Mouse (Mus musculus) limb, embryonic 10.5 days (tissue): ENCODE results near the gene Slc2a1. TPM values are rescaled to one million over a fixed set of nuclear protein-coding genes. Genes with fewer than 3 reads are reported as not detected.

Source experiments
- DNase-seq: peaks from one replicate; pipeline ENCODE4 v3.0.0-alpha.2; 2017; ENCODE audit warnings: low spot score
- H3K27ac ChIP-seq: fragments of 300-500 bp; sonication (generic); 2 replicates; pipeline ENCODE4 v1.5.1; 2016; ENCODE audit warnings: mild to moderate bottlenecking
- H3K27me3 ChIP-seq: fragments of 300-500 bp; sonication (generic); 2 replicates; pipeline ENCODE4 v1.6.1; 2016; ENCODE audit warnings: low read depth, mild to moderate bottlenecking; ENCODE audit not compliant: poor library complexity, severe bottlenecking
- H3K36me3 ChIP-seq: fragments of 300-500 bp; sonication (generic); 2 replicates; pipeline ENCODE4 v1.6.1; 2016; ENCODE audit warnings: mild to moderate bottlenecking, moderate library complexity
- H3K4me1 ChIP-seq: fragments of 300-500 bp; sonication (generic); 2 replicates; pipeline ENCODE4 v1.6.1; 2016
- H3K4me3 ChIP-seq: fragments of 300-500 bp; sonication (generic); 2 replicates; pipeline ENCODE4 v1.5.1; 2016; ENCODE audit warnings: mild to moderate bottlenecking, moderate library complexity
- H3K9me3 ChIP-seq: fragments of 300-500 bp; sonication (generic); replicated peaks from 2 replicates; pipeline ENCODE4 v1.6.1; 2016; ENCODE audit warnings: mild to moderate bottlenecking
- WGBS: fragments of 180-500 bp; shearing (Covaris S2); methylation state at CpG from one replicate; pipeline ENCODE4 v1.1.7; 2016; 5-methylcytosine and 5-hydroxymethylcytosine counted together
- polyA plus RNA-seq: library from polyadenylated mRNA; unstranded; fragments of >200 nt; fragmentation: Nextera tagmentation; extraction: Ambion mirVana; gene quantifications from 2 replicates; pipeline ENCODE4 v1.2.1, GENCODE M21; 2016

Gene Slc2a1
- polyA plus RNA-seq, 1 experiment from 2014 or later: 110 TPM

GRCm38 (mm10) chr4:119076336-119076735 lies 32.2 kb upstream of the Slc2a1 start:
- Histone ChIP-seq H3K4me3 (no peak overlapping the region), H3K36me3 (no peaks in the 10 kb centered on the region), H3K9me3 (no peaks in the 10 kb centered on the region), H3K27ac (peak overlapping the region; percentile 50; the same call in 1 of the 2 replicates), H3K27me3 (peaks cover 27% of the 10 kb centered on the region), H3K4me1 (peaks cover 60% of the 10 kb centered on the region)
- 74% methylated on average over 11 of the region's 11 CpGs for WGBS
- no peak for DNase-seq

- Histone ChIP-seq H3K4me1 (peaks cover 51% of the 10 kb centered on the region), H3K9me3 (no peaks in the 10 kb centered on the region), H3K27me3 (peaks cover 19% of the 10 kb centered on the region), H3K4me3 (no peak overlapping the region), H3K36me3 (no peaks in the 10 kb centered on the region), H3K27ac (no peak overlapping the region)
- 59% methylated on average over 13 of the region's 13 CpGs for WGBS
- DNase-seq: no peak
Observed at GRCm38 (mm10) chr4:119077084-119077682, 31.3 kb upstream of the Slc2a1 start.

- no peak for DNase-seq
- 94% methylated on average over 6 of the region's 6 CpGs for WGBS
- Histone ChIP-seq H3K27ac (no peak overlapping the region), H3K9me3 (no peaks in the 10 kb centered on the region), H3K4me3 (no peak overlapping the region), H3K27me3 (no peaks in the 10 kb centered on the region), H3K4me1 (peaks cover 24% of the 10 kb centered on the region), H3K36me3 (no peaks in the 10 kb centered on the region)
Observed at GRCm38 (mm10) chr4:119079928-119080327, 28.6 kb upstream of the Slc2a1 start.

GRCm38 (mm10) chr4:119082740-119083231 lies 25.7 kb upstream of the Slc2a1 start:
- Histone ChIP-seq H3K4me1 (peaks cover 7% of the 10 kb centered on the region), H3K27ac (no peak overlapping the region), H3K9me3 (no peaks in the 10 kb centered on the region), H3K36me3 (no peaks in the 10 kb centered on the region), H3K27me3 (no peaks in the 10 kb centered on the region), H3K4me3 (no peak overlapping the region)
- DNase-seq: no peak
- WGBS: 78% methylated on average over 3 of the region's 3 CpGs

- Histone ChIP-seq H3K9me3 (no peaks in the 10 kb centered on the region), H3K36me3 (no peaks in the 10 kb centered on the region), H3K4me3 (no peak overlapping the region), H3K4me1 (peaks cover 21% of the 10 kb centered on the region), H3K27ac (peak overlapping the region; percentile 44), H3K27me3 (no peaks in the 10 kb centered on the region)
- WGBS: 24% methylated on average over 2 of the region's 2 CpGs
- no peak for DNase-seq
Observed at GRCm38 (mm10) chr4:119088424-119088823, 20.1 kb upstream of the Slc2a1 start.

- H3K4me3 ChIP-seq: no peak overlapping the region
- no peak for DNase-seq
- peaks cover 18% of the 10 kb centered on the region for H3K4me1 ChIP-seq
- no peaks in the 10 kb centered on the region for H3K36me3 ChIP-seq
- H3K9me3 ChIP-seq: no peaks in the 10 kb centered on the region
- WGBS: 63% methylated on average over 7 of the region's 7 CpGs
- no peaks in the 10 kb centered on the region for H3K27me3 ChIP-seq
- H3K27ac ChIP-seq: no peak overlapping the region
Observed at GRCm38 (mm10) chr4:119093890-119094289, 14.6 kb upstream of the Slc2a1 start.

GRCm38 (mm10) chr4:119094987-119095386 lies 13.5 kb upstream of the Slc2a1 start:
- Histone ChIP-seq H3K4me3 (no peak overlapping the region), H3K4me1 (peaks cover 15% of the 10 kb centered on the region), H3K27me3 (no peaks in the 10 kb centered on the region), H3K36me3 (no peaks in the 10 kb centered on the region), H3K27ac (0 out of 2 replicates have a peak overlapping the region, but pooled peaks have one; percentile 5), H3K9me3 (no peaks in the 10 kb centered on the region)
- WGBS: 23% methylated on average over 4 of the region's 4 CpGs
- no peak for DNase-seq

- Histone ChIP-seq H3K9me3 (no peaks in the 10 kb centered on the region), H3K4me1 (peaks cover 15% of the 10 kb centered on the region), H3K27me3 (no peaks in the 10 kb centered on the region), H3K4me3 (no peak overlapping the region), H3K27ac (no peak overlapping the region), H3K36me3 (no peaks in the 10 kb centered on the region)
- 77% methylated on average over 3 of the region's 3 CpGs for WGBS
- no peak for DNase-seq
Observed at GRCm38 (mm10) chr4:119096401-119096800, 12.1 kb upstream of the Slc2a1 start.

- Histone ChIP-seq H3K4me3 (no peak overlapping the region), H3K9me3 (no peaks in the 10 kb centered on the region)
- 91% methylated on average over 4 of the region's 4 CpGs for WGBS
Observed at GRCm38 (mm10) chr4:119097421-119097820, 11.1 kb upstream of the Slc2a1 start.

GRCm38 (mm10) chr4:119098216-119099210 lies 10.0 kb upstream of the Slc2a1 start:
- peaks cover 20% of the 10 kb centered on the region for H3K4me1 ChIP-seq
- H3K9me3 ChIP-seq: no peaks in the 10 kb centered on the region
- no peak overlapping the region for H3K27ac ChIP-seq
- no peaks in the 10 kb centered on the region for H3K27me3 ChIP-seq
- H3K4me3 ChIP-seq: no peak overlapping the region
- no peak for DNase-seq
- no peaks in the 10 kb centered on the region for H3K36me3 ChIP-seq
- WGBS: 77% methylated on average over 8 of the region's 8 CpGs

More at GRCm38 (mm10) chr4:119097421-119097820, 11.1 kb upstream of the Slc2a1 start:
- no peaks in the 10 kb centered on the region for H3K36me3 ChIP-seq
- H3K27me3 ChIP-seq: no peaks in the 10 kb centered on the region
- DNase-seq: no peak
- peaks cover 17% of the 10 kb centered on the region for H3K4me1 ChIP-seq
- no peak overlapping the region for H3K27ac ChIP-seq

- no peaks in the 10 kb centered on the region for H3K36me3 ChIP-seq
- 83% methylated on average over 3 of the region's 3 CpGs for WGBS
- peaks cover 21% of the 10 kb centered on the region for H3K4me1 ChIP-seq
- no peak overlapping the region for H3K4me3 ChIP-seq
- H3K27ac ChIP-seq: no peak overlapping the region
- no peaks in the 10 kb centered on the region for H3K27me3 ChIP-seq
- no peaks in the 10 kb centered on the region for H3K9me3 ChIP-seq
- DNase-seq: no peak
Observed at GRCm38 (mm10) chr4:119101392-119101791, 7.1 kb upstream of the Slc2a1 start.

GRCm38 (mm10) chr4:119102350-119103126 lies 6.0 kb upstream of the Slc2a1 start:
- no peak for DNase-seq
- H3K27me3 ChIP-seq: no peaks in the 10 kb centered on the region
- WGBS: 71% methylated on average over 7 of the region's 7 CpGs
- H3K9me3 ChIP-seq: no peaks in the 10 kb centered on the region
- H3K4me1 ChIP-seq: peaks cover 25% of the 10 kb centered on the region
- H3K27ac ChIP-seq: no peak overlapping the region
- no peak overlapping the region for H3K4me3 ChIP-seq
- H3K36me3 ChIP-seq: no peaks in the 10 kb centered on the region
